Mouse (Mus musculus) spleen, adult 2 months (tissue): ENCODE data around the gene Txk.

Source experiments
- CTCF ChIP-seq: fragments of 200-500 bp; IDR thresholded peaks from 2 replicates; pipeline ENCODE4 v1.5.1; 2011; ENCODE audit warnings: mild to moderate bottlenecking, inconsistent platforms; ENCODE audit not compliant: insufficient read depth, insufficient read length, insufficient replicate concordance; ENCODE audit errors: extremely low read depth
- POLR2A ChIP-seq: fragments of 200-500 bp; IDR thresholded peaks from 2 replicates; pipeline ENCODE4 v1.6.1; 2011; ENCODE audit warnings: low read depth, low read length, inconsistent platforms

- TF ChIP-seq CTCF (no peak), POLR2A (no peak)
Measured at GRCm38 (mm10) chr5:72661051-72661781, 91.4 kb downstream of the Txk start.
